Mouse (Mus musculus): ENCODE data around the gene Trappc10.
"Not testable (repeated sequence)": the region's sequence is repeated elsewhere in the genome, so short reads cannot be mapped to it uniquely, and the experiment has no call there.

The Trappc10 gene

DNA sequence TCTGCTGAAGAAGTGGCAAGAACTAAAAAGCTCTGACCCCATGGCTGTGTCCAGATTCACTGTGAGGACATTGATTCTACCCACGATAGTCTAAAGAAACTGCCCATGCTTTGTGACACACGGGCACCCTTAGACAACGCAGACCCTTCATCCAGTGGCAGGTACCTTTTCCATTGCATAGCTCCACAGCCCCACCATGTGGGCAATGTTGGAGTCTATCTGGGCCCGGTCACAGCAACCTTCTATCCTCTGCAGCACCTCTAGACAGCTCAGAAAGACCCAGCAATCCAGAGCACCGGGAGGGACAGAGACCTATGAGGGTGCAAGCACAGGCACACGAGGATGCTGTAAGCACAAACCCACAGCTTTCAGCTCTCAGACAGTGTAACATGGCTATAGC, 33.1 kb downstream of the Trappc10 start:
- no peak for DNase-seq (ENCODE audit: low spot score)

GRCm38 (mm10) chr10:78201182-78201581, 43.3 kb downstream of the Trappc10 start:
- DNase-seq (ENCODE audit: low spot score) = no peak

GRCm38 (mm10) chr10:78192933-78193332, 51.5 kb downstream of the Trappc10 start:
- no peak for DNase-seq (ENCODE audit: low spot score)

GRCm38 (mm10) chr10:78186076-78186475, 58.4 kb downstream of the Trappc10 start:
- not testable (repeated sequence) for DNase-seq (ENCODE audit: low spot score)

DNA sequence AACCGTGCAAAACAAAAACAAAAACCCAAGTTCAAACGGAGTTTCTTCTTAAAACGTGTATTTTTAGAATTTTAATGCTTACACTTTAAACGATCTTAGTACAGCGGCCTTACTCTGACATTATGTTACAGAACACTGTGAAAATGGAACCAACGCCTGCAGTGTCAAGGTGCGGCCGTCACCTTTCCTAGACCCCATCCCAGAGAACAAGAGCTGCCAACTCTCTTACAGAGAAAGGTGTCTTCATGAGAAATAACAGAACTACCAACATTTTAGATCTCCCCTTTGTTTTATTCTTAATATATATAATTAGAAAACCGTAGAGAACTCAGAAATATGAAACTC, 59.1 kb downstream of the Trappc10 start:
- DNase-seq (ENCODE audit: low spot score) = no peak

DNA sequence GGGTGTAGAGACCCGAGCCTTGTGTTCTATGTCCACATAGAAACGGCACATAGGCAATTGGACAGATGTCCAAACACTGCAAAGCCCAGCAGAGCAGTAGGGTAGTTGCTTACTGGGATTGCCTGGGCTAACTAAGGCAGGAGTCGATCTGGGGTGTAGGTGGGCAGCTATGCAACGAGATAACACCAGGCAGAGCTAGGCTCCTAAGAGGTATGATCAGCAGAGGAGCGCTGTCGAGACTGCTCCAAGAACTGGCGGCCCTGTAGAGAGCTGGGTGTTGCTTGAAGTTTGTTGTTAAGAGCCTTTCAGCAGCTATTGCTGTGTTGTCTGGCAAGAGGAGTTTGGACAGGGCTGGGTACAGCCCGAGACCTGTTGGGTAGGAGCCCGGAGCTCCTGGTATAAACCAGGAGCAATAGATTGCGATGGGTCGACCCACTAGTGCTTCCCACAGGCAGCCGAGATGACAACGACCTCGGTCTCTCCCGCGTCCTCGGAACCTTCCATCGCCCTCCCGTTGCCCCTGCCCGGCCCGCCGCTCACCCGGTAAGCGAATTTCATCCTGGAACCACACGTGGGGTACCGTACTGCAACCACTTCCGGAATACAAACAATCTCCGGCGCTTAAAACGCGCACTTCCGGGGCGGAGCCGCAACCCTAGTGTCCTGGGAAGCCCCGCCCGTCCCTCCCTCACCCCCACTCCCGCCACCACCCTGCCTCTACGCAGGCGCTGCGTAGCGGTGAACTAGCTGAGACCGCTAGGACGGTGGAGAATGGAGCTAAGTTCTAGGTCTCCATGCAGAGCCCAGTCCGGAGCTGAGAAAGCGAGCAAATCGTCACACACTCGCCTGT, 59.7 kb downstream of the Trappc10 start, which contains the start of gene Pwp2:
Pwp2 (minus strand) TSS at position 619 of the 850 bp plus-strand sequence.
- DNase-seq (ENCODE audit: low spot score) = peak; percentile 84

- DNase-seq (ENCODE audit: low spot score) = no peak
These were observed 60.9 kb downstream of the Trappc10 start for GRCm38 (mm10) chr10:78183577-78183976.

GRCm38 (mm10) chr10:78182321-78182720, 62.1 kb downstream of the Trappc10 start:
- no peak for DNase-seq (ENCODE audit: low spot score)

DNA sequence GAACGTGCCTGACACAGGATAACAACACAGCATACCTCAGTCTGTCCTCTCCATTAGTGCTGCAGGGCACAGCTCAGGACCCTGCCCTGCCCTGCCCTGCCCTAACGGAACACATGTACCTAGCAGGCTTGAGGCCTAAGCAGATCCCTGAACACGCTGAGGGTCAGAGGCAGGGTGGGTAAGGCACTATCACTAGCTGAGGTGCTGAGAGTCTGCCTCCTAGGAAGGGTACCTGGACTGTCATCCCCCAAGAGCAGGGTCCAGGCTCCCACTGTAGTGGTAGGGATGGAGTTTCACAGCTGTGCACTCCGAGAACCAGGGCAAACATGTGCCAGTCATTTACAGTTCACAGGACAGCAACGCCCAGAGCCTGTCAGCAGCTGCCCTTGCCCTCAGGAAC, 70.0 kb downstream of the Trappc10 start:
- no peak for DNase-seq (ENCODE audit: low spot score)

- DNase-seq (ENCODE audit: low spot score) = no peak
These were observed 72.9 kb downstream of the Trappc10 start for GRCm38 (mm10) chr10:78171581-78171980.

- no peak for DNase-seq (ENCODE audit: low spot score)
These were observed 73.4 kb downstream of the Trappc10 start for GRCm38 (mm10) chr10:78171057-78171456.

DNA sequence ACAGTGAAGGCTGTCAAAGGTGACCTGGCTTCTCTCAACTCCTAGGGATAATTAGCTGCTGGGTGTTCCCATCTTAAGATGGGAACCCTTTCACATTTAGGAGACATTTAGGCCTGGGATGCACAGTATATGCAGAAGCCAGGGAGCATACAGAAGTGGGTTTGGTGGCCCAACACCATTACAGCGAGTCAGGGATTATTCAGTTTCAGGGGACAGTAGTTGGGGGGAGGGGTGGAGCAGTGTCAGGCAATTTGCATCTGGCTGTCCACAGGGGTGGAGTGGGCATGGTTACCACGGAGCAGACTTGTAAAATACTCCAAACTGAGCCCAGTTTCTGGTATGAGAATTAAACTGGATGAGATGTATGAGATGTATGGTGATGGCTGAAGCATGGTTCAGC, 74.0 kb downstream of the Trappc10 start:
- no peak for DNase-seq (ENCODE audit: low spot score)

GRCm38 (mm10) chr10:78169281-78170042, 75.0 kb downstream of the Trappc10 start, which contains the start of gene D10Jhu81e:
Gene D10Jhu81e (minus strand): TSS chr10:78169782.
- DNase-seq (ENCODE audit: low spot score) = peak; percentile 99

GRCm38 (mm10) chr10:78168792-78169191, 75.6 kb downstream of the Trappc10 start:
- no peak for DNase-seq (ENCODE audit: low spot score)

DNA sequence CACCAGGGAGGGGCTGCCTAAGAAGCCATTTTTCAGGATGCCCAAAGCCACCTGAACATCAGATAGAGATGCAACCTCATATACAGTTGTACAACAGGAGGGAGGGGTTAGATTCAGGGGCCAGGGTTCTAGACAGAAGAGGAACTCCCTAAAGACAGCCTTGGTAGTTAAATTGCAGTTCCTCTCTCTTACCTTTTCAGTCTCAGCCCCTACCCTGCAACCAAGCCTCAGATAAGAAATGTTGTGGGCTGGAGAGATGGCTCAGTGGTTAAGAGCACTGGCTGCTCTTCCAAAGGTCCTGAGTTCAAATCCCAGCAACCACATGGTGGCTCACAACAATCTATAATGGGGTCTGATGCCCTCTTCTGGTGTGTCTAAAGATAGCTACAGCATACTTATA, 76.7 kb downstream of the Trappc10 start:
- no peak for DNase-seq (ENCODE audit: low spot score)

GRCm38 (mm10) chr10:78167333-78167732, 77.1 kb downstream of the Trappc10 start:
- DNase-seq (ENCODE audit: low spot score) = no peak

- DNase-seq (ENCODE audit: low spot score) = no peak
These were observed 79.0 kb downstream of the Trappc10 start for GRCm38 (mm10) chr10:78165256-78166005.

GRCm38 (mm10) chr10:78164786-78165185, 79.7 kb downstream of the Trappc10 start:
- DNase-seq (ENCODE audit: low spot score) = no peak

DNA sequence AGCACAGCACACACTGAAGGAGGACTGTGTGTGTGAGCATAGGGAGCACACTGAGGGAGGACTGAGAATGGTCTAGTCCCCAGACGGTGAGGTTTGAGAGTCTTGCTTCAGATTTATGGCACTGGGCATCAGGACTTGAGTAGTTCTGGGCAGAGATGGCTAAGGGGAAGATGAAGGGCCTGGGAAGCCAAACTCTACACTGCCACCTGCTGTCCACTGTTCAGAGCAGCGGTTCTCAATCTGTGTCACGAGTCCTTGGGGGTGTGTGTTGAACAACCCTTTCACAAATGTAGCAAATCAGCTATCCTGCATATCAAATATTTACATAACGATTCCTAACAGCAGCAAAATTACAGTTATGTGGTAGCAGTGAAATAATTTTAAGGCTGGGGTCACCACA, 80.5 kb downstream of the Trappc10 start:
- no peak for DNase-seq (ENCODE audit: low spot score)

DNA sequence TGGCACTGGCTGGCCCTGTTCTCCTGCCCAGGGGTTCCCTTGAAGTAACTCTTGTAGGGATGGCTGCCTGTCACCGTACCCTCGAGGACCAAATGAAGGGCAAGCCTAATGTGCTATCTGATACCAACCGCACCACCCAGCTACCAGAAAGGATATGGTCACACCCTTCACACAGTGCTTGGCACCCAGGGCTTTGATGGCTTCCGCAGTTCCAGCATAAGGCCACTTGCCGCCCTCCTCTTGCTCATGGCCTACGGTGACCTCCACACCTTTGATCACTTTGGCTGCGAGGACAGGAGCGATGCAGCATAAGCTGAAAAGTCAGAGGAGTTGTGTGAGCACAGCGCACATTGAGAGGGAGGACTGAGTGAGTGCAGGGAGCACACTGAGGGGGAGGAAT, 81.2 kb downstream of the Trappc10 start:
- no peak for DNase-seq (ENCODE audit: low spot score)

GRCm38 (mm10) chr10:78162646-78163045, 81.8 kb downstream of the Trappc10 start:
- DNase-seq (ENCODE audit: low spot score) = no peak

DNA sequence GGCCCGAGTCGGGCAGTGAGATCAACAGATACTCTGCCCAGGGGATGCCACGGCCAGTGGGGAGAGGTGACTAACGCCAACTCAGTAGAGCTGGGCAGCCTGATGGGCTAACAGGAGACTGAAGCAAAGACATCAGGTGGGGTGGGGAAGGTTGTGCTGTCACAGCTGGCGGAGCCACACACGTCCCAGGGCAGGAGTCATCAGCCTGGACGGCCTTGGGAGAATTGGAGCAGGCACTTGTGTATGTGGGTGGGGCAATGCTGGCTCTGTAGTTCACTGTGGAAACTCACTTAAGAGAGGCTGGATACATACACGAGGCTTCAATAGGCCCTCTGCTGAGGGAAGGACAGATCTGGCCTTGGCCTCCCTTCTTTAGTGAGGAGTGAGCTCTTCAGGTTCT, 83.3 kb downstream of the Trappc10 start:
- no peak for DNase-seq (ENCODE audit: low spot score)
